Comparison of ENCODE assay signal across 8 mouse cellular contexts in genomic region chr13:111771232-111771631, GRCm38 (mm10). TPM values are rescaled to one million over a fixed set of nuclear protein-coding genes. Genes with fewer than 3 reads are reported as not detected.
DNase-seq lines count a peak whose midpoint lies in the region; ATAC-seq lines count a peak whose summit lies in the region.

No protein-coding gene starts in this region.

- ATAC-seq in forebrain, embryonic 11.5 days (replicated peaks; ENCODE audit: low FRiP score): 0 out of 2 replicates have a peak, but pooled peaks have one; percentile 60

- no peaks in the 10 kb centered on the region for H3K27me3 ChIP-seq in forebrain, embryonic 11.5 days (ENCODE audit: control insufficient read depth, insufficient read depth, low read length)
- H3K27me3 ChIP-seq in forebrain, embryonic 10.5 days (ENCODE audit: poor library complexity, severe bottlenecking): no peaks in the 10 kb centered on the region

- H3K9me3 ChIP-seq in forebrain, embryonic 11.5 days (ENCODE audit: control insufficient read depth, low read length): no peaks in the 10 kb centered on the region
- no peaks in the 10 kb centered on the region for H3K9me3 ChIP-seq in forebrain, embryonic 10.5 days

- H3K36me3 ChIP-seq in forebrain, embryonic 11.5 days (ENCODE audit: control insufficient read depth, insufficient read depth, low read length): peaks cover 10% of the 10 kb centered on the region; the same call in 1 of the 2 replicates
- H3K36me3 ChIP-seq in forebrain, embryonic 10.5 days (replicated peaks): peaks cover 91% of the 10 kb centered on the region

- H3K4me3 ChIP-seq in forebrain, embryonic 11.5 days (ENCODE audit: low read depth, low read length): no peak overlapping the region
- H3K4me3 ChIP-seq in forebrain, embryonic 10.5 days: no peak overlapping the region

- no peaks in the 10 kb centered on the region for H3K4me1 ChIP-seq in forebrain, embryonic 11.5 days (replicated peaks; ENCODE audit: control insufficient read depth, insufficient read depth, low read length)
- H3K4me1 ChIP-seq in forebrain, embryonic 10.5 days: no peaks in the 10 kb centered on the region

- no peak overlapping the region for H3K27ac ChIP-seq in forebrain, embryonic 11.5 days (ENCODE audit: low read depth, low read length)
- H3K27ac ChIP-seq in forebrain, embryonic 10.5 days: no peak overlapping the region

- WGBS in forebrain, embryonic 11.5 days: 60% methylated on average over 7 of the region's 7 CpGs
- 62% methylated on average over 7 of the region's 7 CpGs for WGBS in forebrain, embryonic 10.5 days

- no peak overlapping the region for H3K4me2 ChIP-seq in forebrain, embryonic 11.5 days (ENCODE audit: low read depth, low read length, severe bottlenecking)

- no peak overlapping the region for H3K9ac ChIP-seq in forebrain, embryonic 11.5 days (ENCODE audit: low read length)

- no peak for DNase-seq in forebrain, embryonic 11.5 days (ENCODE audit: low spot score)
- DNase-seq in forebrain, embryonic 10.5 days (ENCODE audit: extremely low spot score, low spot score): no peak
- DNase-seq in MN1 (ENCODE audit: low spot score): peak; percentile 67
- DNase-seq in cerebellum, postnatal 14 days: peak; percentile 85 to 86
- peak; percentile 30 for DNase-seq in gastrocnemius, postnatal 10 days
- DNase-seq in kidney, postnatal 36 days: peak; percentile 62 to 71
- DNase-seq in lung, postnatal 10 days: peak; percentile 74
- DNase-seq in right cerebral cortex, adult 2 months (ENCODE audit: low spot score in 2 of 2): peak; percentile 52 to 66

RNA-seq across cellular contexts. Expression of gene Map3k1, which starts 37.6 kb away (rescaled TPM):
- polyA plus RNA-seq in forebrain, embryonic 11.5 days (2014; fragmentation: Nextera tagmentation; extraction: Ambion mirVana): 13.6 and 13.7 TPM in 2 replicates
- 13.4 and 13.9 TPM in 2 replicates for polyA plus RNA-seq in forebrain, embryonic 10.5 days (2016; fragmentation: Nextera tagmentation; extraction: Ambion mirVana)
- 10 to 100 TPM; 19.0 to 24.4 TPM for total RNA-seq in gastrocnemius, postnatal 10 days (2021)

Comparison
In these comparisons a context has a peak if more than half of its experiments do, and no peak if none do; other contexts are left out.
1. DNase-seq: peak in MN1 (single experiment), cerebellum, postnatal 14 days (2 of 2), gastrocnemius, postnatal 10 days (single experiment), kidney, postnatal 36 days (2 of 2), lung, postnatal 10 days (single experiment) and right cerebral cortex, adult 2 months (2 of 2); none in forebrain, embryonic 11.5 days (single experiment) and forebrain, embryonic 10.5 days (single experiment).